In the genomic region with DNA sequence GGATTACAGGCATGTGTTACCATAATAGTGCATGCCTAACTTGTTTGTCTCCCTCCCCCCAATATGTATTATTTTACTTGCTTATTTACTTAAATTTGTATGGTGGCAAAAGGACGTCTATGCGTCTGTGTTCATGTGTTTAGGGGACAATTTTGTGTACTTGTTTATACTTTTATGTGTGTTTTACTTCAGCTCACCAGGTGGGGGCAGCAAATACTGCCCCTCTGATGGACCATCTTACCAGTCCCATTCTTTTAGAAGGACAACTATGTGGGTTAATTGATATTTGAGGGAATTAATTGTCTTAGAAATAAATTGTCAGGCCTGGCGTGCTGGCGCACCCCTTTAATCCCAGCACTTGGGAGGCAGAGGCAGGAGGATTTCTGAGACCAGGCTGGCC, we compare ENCODE assay signal across 14 mouse cellular contexts. TPM values are rescaled to one million over a fixed set of nuclear protein-coding genes. Genes with fewer than 3 reads are reported as not detected.
DNase-seq lines count a peak whose midpoint lies in the region; ATAC-seq and TF ChIP-seq lines count a peak whose summit lies in the region.
"Had no signal": no experiment of that assay in that cellular context is flagged by ENCODE, and none has a peak within 500 bp of the region (broad histone marks: within the 10 kb centered on the region; RNA-seq: fewer than 3 reads in every experiment).

No protein-coding gene starts in this region.

- no peaks in the 10 kb centered on the region; the same call in 1 of the 2 replicates for H3K9me3 ChIP-seq in forebrain, embryonic 11.5 days (ENCODE audit: control insufficient read depth, low read length)
- H3K9me3 ChIP-seq in hindbrain, embryonic 12.5 days (replicated peaks) = no peaks in the 10 kb centered on the region
- H3K9me3 ChIP-seq: limb, embryonic 12.5 days had no signal

- peak; percentile 29; the same call in 1 of the 2 replicates for TF ChIP-seq CTCF in gastrocnemius, adult 2 months (IDR thresholded peaks at IDR 0.05)

- H3K9ac ChIP-seq in forebrain, embryonic 11.5 days (ENCODE audit: low read length) = no peak overlapping the region
- no peak overlapping the region for H3K9ac ChIP-seq in hindbrain, embryonic 12.5 days
- H3K9ac ChIP-seq: forebrain, postnatal 0 days; limb, embryonic 12.5 days had no signal

- H3K27ac ChIP-seq in gastrocnemius, adult 2 months = no peak overlapping the region
- H3K27ac ChIP-seq in forebrain, embryonic 11.5 days (ENCODE audit: low read depth, low read length) = no peak overlapping the region
- H3K27ac ChIP-seq in hindbrain, embryonic 12.5 days = no peak overlapping the region
- H3K27ac ChIP-seq: limb, embryonic 12.5 days had no signal

- H3K27me3 ChIP-seq in splenic B cell, adult 2 months (ENCODE audit: control insufficient read depth, insufficient read depth, low read length, poor library complexity, severe bottlenecking) = no peaks in the 10 kb centered on the region
- no peaks in the 10 kb centered on the region for H3K27me3 ChIP-seq in forebrain, embryonic 11.5 days (ENCODE audit: control insufficient read depth, insufficient read depth, low read length)
- H3K27me3 ChIP-seq in hindbrain, embryonic 12.5 days = no peaks in the 10 kb centered on the region
- H3K27me3 ChIP-seq: limb, embryonic 12.5 days had no signal

- 95% methylated on average over 4 of the region's 4 CpGs for WGBS in forebrain, embryonic 11.5 days
- 96% methylated on average over 4 of the region's 4 CpGs for WGBS in hindbrain, embryonic 12.5 days

- intact Hi-C loops in gastrocnemius, adult 2 months (cut with DNase I) = loop anchor here (10.0 kb wide), 1 partner anchor 1486 kb away; a partner anchor contains a TSS
- intact Hi-C loops in gastrocnemius, postnatal 36 days (cut with DNase I) = loop anchor here (5.0 kb wide), 1 partner anchor 43 kb away; no protein-coding TSS in a partner anchor

- no peaks in the 10 kb centered on the region for H3K4me1 ChIP-seq in forebrain, embryonic 11.5 days (replicated peaks; ENCODE audit: control insufficient read depth, insufficient read depth, low read length)
- peaks cover 2% of the 10 kb centered on the region for H3K4me1 ChIP-seq in hindbrain, embryonic 12.5 days
- H3K4me1 ChIP-seq: limb, embryonic 12.5 days had no signal

- no peak for ATAC-seq in forebrain, embryonic 11.5 days (replicated peaks; ENCODE audit: low FRiP score)
- no peak for ATAC-seq in hindbrain, embryonic 12.5 days (ENCODE audit: low FRiP score)
- ATAC-seq: forebrain, postnatal 0 days had no signal

- H3K36me3 ChIP-seq in splenic B cell, adult 2 months (ENCODE audit: control insufficient read depth, insufficient read depth, low read length, poor library complexity, severe bottlenecking) = peaks cover 12% of the 10 kb centered on the region
- H3K36me3 ChIP-seq in forebrain, embryonic 11.5 days (ENCODE audit: control insufficient read depth, insufficient read depth, low read length) = peaks cover 34% of the 10 kb centered on the region
- H3K36me3 ChIP-seq in hindbrain, embryonic 12.5 days = peaks cover 83% of the 10 kb centered on the region

- DNase-seq in gastrocnemius, adult 2 months = no peak
- no peak for DNase-seq in gastrocnemius, postnatal 36 days
- DNase-seq in lung, postnatal 36 days = peak; percentile 6
- DNase-seq in lung, postnatal 4 days = no peak
- DNase-seq in T-cell, adult 2 months (ENCODE audit: low spot score) = peak; percentile 8
- peak; percentile 53 for DNase-seq in splenic B cell, adult 2 months (ENCODE audit: low read depth, low spot score)
- no peak for DNase-seq in forebrain, embryonic 11.5 days (ENCODE audit: low spot score)
- DNase-seq: cerebellum, postnatal 14 days; forebrain, postnatal 0 days; heart, postnatal 4 days; kidney, adult 18-20 months; right cerebral cortex, postnatal 25 days had no signal

- no peak overlapping the region for H3K4me2 ChIP-seq in forebrain, embryonic 11.5 days (ENCODE audit: low read depth, low read length, severe bottlenecking)
- H3K4me2 ChIP-seq in hindbrain, embryonic 12.5 days (replicated peaks) = no peak overlapping the region
- H3K4me2 ChIP-seq: limb, embryonic 12.5 days had no signal

- H3K4me3 ChIP-seq in gastrocnemius, adult 2 months = no peak overlapping the region
- no peak overlapping the region for H3K4me3 ChIP-seq in forebrain, embryonic 11.5 days (ENCODE audit: low read depth, low read length)
- no peak overlapping the region for H3K4me3 ChIP-seq in hindbrain, embryonic 12.5 days
- H3K4me3 ChIP-seq: limb, embryonic 12.5 days had no signal

RNA-seq across cellular contexts. Expression of a gene that starts 6.7 kb away (rescaled TPM):
- 10 to 100 TPM; 10.2 to 11.6 TPM for total RNA-seq in gastrocnemius, adult 2 months (2021)
- 1 to 10 TPM; 7.4 to 9.4 TPM for total RNA-seq in gastrocnemius, postnatal 36 days (2021)
- 119 and 133 TPM in 2 replicates for polyA plus RNA-seq in forebrain, embryonic 11.5 days (2014; fragmentation: Nextera tagmentation; extraction: Ambion mirVana)
- 122 and 134 TPM in 2 replicates for polyA plus RNA-seq in hindbrain, embryonic 12.5 days (2016; fragmentation: Nextera tagmentation; extraction: Ambion mirVana)

Comparison
In these comparisons a context has a peak if more than half of its experiments do, and no peak if none do; other contexts are left out.
1. DNase-seq: peak in lung, postnatal 36 days (single experiment), T-cell, adult 2 months (single experiment) and splenic B cell, adult 2 months (single experiment); none in gastrocnemius, adult 2 months (single experiment), gastrocnemius, postnatal 36 days (0 of 2), lung, postnatal 4 days (0 of 2) and forebrain, embryonic 11.5 days (single experiment).